Mouse (Mus musculus) MEL (cell line): ENCODE data around the gene Ltbp2. TPM values are rescaled to one million over a fixed set of nuclear protein-coding genes. Genes with fewer than 3 reads are reported as not detected.
A peak's percentile ranks its signal among the peaks of the same experiment; 100 is the strongest.

Source experiments
- DNase-seq: peaks from one replicate; pipeline ENCODE4 v3.0.0; 2011; ENCODE audit warnings: low read depth, low spot score
- H3K27ac ChIP-seq: 2 replicates; pipeline ENCODE4 v1.5.1; 2012; ENCODE audit warnings: low read depth, mild to moderate bottlenecking, control low read depth, low read length, moderate library complexity; ENCODE audit not compliant: control insufficient read depth
- H3K27me3 ChIP-seq, 2 experiments: fragments of 150-350 bp in 1 of 2; sonication (generic) in 1 of 2; 2 replicates each; pipeline ENCODE4 v1.6.1; 2012; ENCODE audit warnings: low read length in 2 of 2, mild to moderate bottlenecking in 2 of 2, improper control_type of control experiment in 1 of 2, moderate library complexity in 1 of 2; ENCODE audit not compliant: insufficient read depth in 2 of 2, control insufficient read depth in 1 of 2
- H3K36me3 ChIP-seq, 2 experiments: 2 replicates each; pipeline ENCODE4 v1.6.1; 2012 to 2014; ENCODE audit warnings: low read length in 2 of 2, improper control_type of control experiment in 1 of 2, inconsistent platforms in 1 of 2, mild to moderate bottlenecking in 1 of 2; ENCODE audit not compliant: insufficient read depth in 2 of 2, control insufficient read depth in 1 of 2
- H3K4me1 ChIP-seq, 2 experiments: fragments of 150-350 bp in 1 of 2; sonication (generic) in 1 of 2; 2 replicates each; pipeline ENCODE4 v1.6.1; 2012; ENCODE audit warnings: low read length in 2 of 2, improper control_type of control experiment in 1 of 2, mild to moderate bottlenecking in 1 of 2; ENCODE audit not compliant: insufficient read depth in 2 of 2, control insufficient read depth in 1 of 2
- H3K4me3 ChIP-seq, 2 experiments: fragments of 150-350 bp in 1 of 2; sonication (generic) in 1 of 2; 2 replicates each; pipeline ENCODE4 v1.5.1; 2012; ENCODE audit warnings: low read depth in 2 of 2, low read length in 2 of 2, mild to moderate bottlenecking in 2 of 2, moderate library complexity in 2 of 2, control low read depth in 1 of 2, improper control_type of control experiment in 1 of 2; ENCODE audit not compliant: control insufficient read depth in 1 of 2, insufficient read depth in 1 of 2
- H3K79me2 ChIP-seq: 2 replicates; pipeline ENCODE4 v1.6.1; 2012; ENCODE audit warnings: mild to moderate bottlenecking, low read length, moderate library complexity; ENCODE audit not compliant: control insufficient read depth, poor library complexity, insufficient read depth
- H3K9ac ChIP-seq: 2 replicates; pipeline ENCODE4 v1.6.1; 2012; ENCODE audit warnings: low read depth, mild to moderate bottlenecking, control low read depth, low read length, moderate library complexity; ENCODE audit not compliant: control insufficient read depth, poor library complexity, severe bottlenecking
- H3K9me3 ChIP-seq: fragments of 150-350 bp; sonication (generic); replicated peaks from 2 replicates; pipeline ENCODE4 v1.6.1; 2012; ENCODE audit warnings: mild to moderate bottlenecking, low read length, improper control_type of control experiment, moderate library complexity; ENCODE audit not compliant: insufficient read depth
- BHLHE40 ChIP-seq: IDR thresholded peaks from 2 replicates; pipeline ENCODE4 v1.6.1; 2012; ENCODE audit warnings: low read depth, mild to moderate bottlenecking, inconsistent platforms, low read length, improper control_type of control experiment, borderline replicate concordance
- CTCF ChIP-seq, 3 experiments: IDR thresholded peaks in 2 of 3; conservative IDR thresholded peaks in 1 of 3; 2 replicates each; pipeline ENCODE4 v1.5.1; 2011 to 2012; ENCODE audit warnings: low read length in 3 of 3, low read depth in 2 of 3, mild to moderate bottlenecking in 2 of 3, improper control_type of control experiment in 1 of 3, inconsistent platforms in 1 of 3, mixed read lengths in 1 of 3, moderate library complexity in 1 of 3; ENCODE audit not compliant: control insufficient read depth in 1 of 3, insufficient read depth in 1 of 3, poor library complexity in 1 of 3, severe bottlenecking in 1 of 3
- EP300 ChIP-seq, 2 experiments: IDR thresholded peaks; 2 replicates each; pipeline ENCODE4 v1.6.1; 2011; ENCODE audit warnings: improper control_type of control experiment in 2 of 2, low read length in 2 of 2, low read depth in 1 of 2, mild to moderate bottlenecking in 1 of 2
- ETS1 ChIP-seq: IDR thresholded peaks from 2 replicates; pipeline ENCODE4 v1.6.1; 2012; ENCODE audit warnings: low read depth, mild to moderate bottlenecking, inconsistent platforms, low read length, improper control_type of control experiment, moderate library complexity
- GABPA ChIP-seq: IDR thresholded peaks from 2 replicates; pipeline ENCODE4 v1.6.1; 2012; ENCODE audit warnings: low read depth, mild to moderate bottlenecking, inconsistent platforms, low read length, improper control_type of control experiment, moderate library complexity
- JUND ChIP-seq: IDR thresholded peaks from 2 replicates; pipeline ENCODE4 v1.6.1; 2011; ENCODE audit warnings: low read depth, mild to moderate bottlenecking, improper control_type of control experiment, low read length
- KAT2A ChIP-seq: conservative IDR thresholded peaks from 2 replicates; pipeline ENCODE4 v1.6.1; 2012; ENCODE audit warnings: low read depth, low read length, improper control_type of control experiment, inconsistent platforms
- MAX ChIP-seq: IDR thresholded peaks from 2 replicates; pipeline ENCODE4 v1.6.1; 2011; ENCODE audit warnings: low read length, improper control_type of control experiment
- MAZ ChIP-seq: IDR thresholded peaks from 2 replicates; pipeline ENCODE4 v1.6.1; 2012; ENCODE audit warnings: low read depth, mild to moderate bottlenecking, inconsistent platforms, low read length, improper control_type of control experiment
- MEF2A ChIP-seq: IDR thresholded peaks from 2 replicates; pipeline ENCODE4 v1.6.1; 2014; ENCODE audit warnings: low read depth, mild to moderate bottlenecking, inconsistent platforms, low read length, improper control_type of control experiment; ENCODE audit not compliant: poor library complexity, insufficient replicate concordance, severe bottlenecking; ENCODE audit errors: extremely low read depth
- MXI1 ChIP-seq: IDR thresholded peaks from 2 replicates; pipeline ENCODE4 v1.6.1; 2011; ENCODE audit warnings: mild to moderate bottlenecking, low read depth, low read length, improper control_type of control experiment
- MYB ChIP-seq: IDR thresholded peaks from 2 replicates; pipeline ENCODE4 v1.6.1; 2011; ENCODE audit warnings: mild to moderate bottlenecking, low read depth, low read length, improper control_type of control experiment
- MYC ChIP-seq: IDR thresholded peaks from 2 replicates; pipeline ENCODE4 v1.6.1; 2011; ENCODE audit warnings: low read depth, mild to moderate bottlenecking, low read length, improper control_type of control experiment, moderate library complexity
- NRF1 ChIP-seq: IDR thresholded peaks from 2 replicates; pipeline ENCODE4 v1.6.1; 2014; ENCODE audit warnings: low read depth, mild to moderate bottlenecking, inconsistent platforms, low read length, improper control_type of control experiment, moderate library complexity; ENCODE audit not compliant: poor library complexity, insufficient read depth, severe bottlenecking
- POLR2A ChIP-seq, 2 experiments: IDR thresholded peaks; 2 replicates each; pipeline ENCODE4 v1.6.1; 2011 to 2012; ENCODE audit warnings: low read length in 2 of 2, mild to moderate bottlenecking in 2 of 2, control low read depth in 1 of 2, improper control_type of control experiment in 1 of 2, low read depth in 1 of 2, moderate library complexity in 1 of 2; ENCODE audit not compliant: control insufficient read depth in 1 of 2, insufficient read depth in 1 of 2, poor library complexity in 1 of 2
- POLR2AphosphoS2 ChIP-seq: IDR thresholded peaks from 2 replicates; pipeline ENCODE4 v1.6.1; 2011; ENCODE audit warnings: low read length, improper control_type of control experiment
- RAD21 ChIP-seq: IDR thresholded peaks from 2 replicates; pipeline ENCODE4 v1.6.1; 2011; ENCODE audit warnings: mild to moderate bottlenecking, low read depth, low read length, improper control_type of control experiment
- RCOR1 ChIP-seq: IDR thresholded peaks from 2 replicates; pipeline ENCODE4 v1.6.1; 2012; ENCODE audit warnings: low read depth, mild to moderate bottlenecking, inconsistent platforms, low read length, improper control_type of control experiment
- SIN3A ChIP-seq: IDR thresholded peaks from 2 replicates; pipeline ENCODE4 v1.6.1; 2012; ENCODE audit warnings: low read length, improper control_type of control experiment, inconsistent platforms
- SMC3 ChIP-seq: IDR thresholded peaks from 2 replicates; pipeline ENCODE4 v1.6.1; 2011; ENCODE audit warnings: low read depth, low read length, improper control_type of control experiment
- TBP ChIP-seq: IDR thresholded peaks from 2 replicates; pipeline ENCODE4 v1.8.0; 2011; ENCODE audit warnings: low read depth, low read length, improper control_type of control experiment
- TCF12 ChIP-seq: IDR thresholded peaks from 2 replicates; pipeline ENCODE4 v1.6.1; 2014; ENCODE audit warnings: low read depth, mild to moderate bottlenecking, inconsistent platforms, low read length, improper control_type of control experiment, moderate library complexity
- UBTF ChIP-seq: IDR thresholded peaks from 2 replicates; pipeline ENCODE4 v1.6.1; 2012; ENCODE audit warnings: low read depth, mild to moderate bottlenecking, inconsistent platforms, low read length, improper control_type of control experiment, moderate library complexity, borderline replicate concordance; ENCODE audit not compliant: insufficient read depth
- USF2 ChIP-seq, 2 experiments: IDR thresholded peaks; 2 replicates each; pipeline ENCODE4 v1.6.1; 2011 to 2012; ENCODE audit warnings: improper control_type of control experiment in 2 of 2, low read length in 2 of 2, borderline replicate concordance in 1 of 2, inconsistent platforms in 1 of 2, low read depth in 1 of 2, mild to moderate bottlenecking in 1 of 2; ENCODE audit not compliant: insufficient read depth in 1 of 2
- ZC3H11A ChIP-seq: IDR thresholded peaks from 2 replicates; pipeline ENCODE4 v1.6.1; 2012; ENCODE audit warnings: low read depth, mild to moderate bottlenecking, inconsistent platforms, low read length, improper control_type of control experiment
- ZMIZ1 ChIP-seq: IDR thresholded peaks from 2 replicates; pipeline ENCODE4 v1.6.1; 2012; ENCODE audit warnings: low read depth, mild to moderate bottlenecking, inconsistent platforms, low read length, improper control_type of control experiment, moderate library complexity
- ZNF384 ChIP-seq: IDR thresholded peaks from 2 replicates; pipeline ENCODE4 v1.6.1; 2012; ENCODE audit warnings: low read depth, mild to moderate bottlenecking, inconsistent platforms, low read length, improper control_type of control experiment
- polyA plus RNA-seq, 2 experiments: library from polyadenylated mRNA; stranded (reverse) in 1 of 2; unstranded in 1 of 2; fragments of >175 nt in 1 of 2; fragments of >200 nt in 1 of 2; gene quantifications; 2 replicates each; pipeline versions ENCODE4 v1.2.1 to v1.2.4; 2012; ENCODE audit warnings: low replicate concordance in 2 of 2, low read depth in 1 of 2; ENCODE audit not compliant: insufficient read length in 2 of 2, insufficient read depth in 1 of 2, missing spikeins in 1 of 2
- total RNA-seq: library from RNA; depleted of rRNA; stranded (reverse); fragments of 300-350 nt; gene quantifications from 2 replicates; pipeline ENCODE4 v1.2.3, GENCODE M21; 2012

The Ltbp2 gene
- total and polyA plus RNA-seq, 3 experiments: 0.01 to 0.08 TPM; not detected in 1

DNA sequence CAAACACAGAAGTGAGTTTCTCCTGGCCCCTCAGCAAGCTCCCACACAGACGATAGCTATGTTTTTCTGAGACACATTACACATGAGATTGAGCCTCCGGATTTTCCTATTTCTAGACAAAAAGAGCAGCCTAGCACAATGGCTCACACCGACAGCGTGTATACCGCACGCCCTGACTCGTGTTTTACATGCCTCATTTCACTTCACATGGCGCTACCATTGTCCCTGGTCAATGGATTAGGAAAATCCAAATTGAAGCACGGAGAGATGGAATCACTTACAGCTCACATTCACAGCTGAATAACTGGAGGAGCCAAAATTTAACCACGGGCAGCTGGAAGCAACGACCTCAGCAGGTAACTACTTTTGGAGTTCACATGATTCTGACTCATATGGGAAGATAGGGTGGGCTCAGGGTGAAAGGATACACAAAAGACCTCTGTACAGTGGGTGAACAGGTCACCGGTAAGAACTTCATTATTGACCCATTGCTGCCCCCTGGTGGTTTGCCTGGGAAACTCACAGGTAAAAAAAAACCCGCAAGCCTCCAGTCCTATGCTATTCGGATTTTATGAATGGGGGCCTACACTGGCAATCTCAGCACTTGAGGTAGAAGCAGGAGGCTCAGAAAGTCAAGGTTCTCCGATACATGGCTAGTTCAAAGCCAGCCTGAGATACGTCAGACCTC, 121.2 kb downstream of the Ltbp2 start:
- H3K4me3 ChIP-seq: no peak overlapping the region
- no peak overlapping the region for H3K9ac ChIP-seq
- peak; percentile 61 for DNase-seq
- no peaks in the 10 kb centered on the region for H3K4me1 ChIP-seq
- no peaks in the 10 kb centered on the region for H3K79me2 ChIP-seq
- H3K27ac ChIP-seq: no peak overlapping the region
- TF ChIP-seq SMC3 (peak; percentile 94), ZNF384 (peak; percentile 87), RAD21 (peak; percentile 84), JUND (0 out of 2 replicates have a peak, but pooled peaks have one; percentile 34), POLR2A (IDR thresholded peaks at IDR 0.05; ENCODE audit: control insufficient read depth in 1 of 2, insufficient read depth in 1 of 2, low read depth in 1 of 2, low read length in 2 of 2, poor library complexity in 1 of 2) (no peak), BHLHE40 (no peak), MAX (no peak), CTCF (IDR thresholded peaks at IDR 0.05 in 2 of 3, conservative IDR thresholded peaks at IDR 0.05 in 1 of 3; ENCODE audit: control insufficient read depth in 1 of 3, insufficient read depth in 1 of 3, low read depth in 2 of 3, low read length in 3 of 3, poor library complexity in 1 of 3, severe bottlenecking in 1 of 3) (peak; percentile 69 to 87 (median 70)), ETS1 (no peak), MAZ (no peak), TBP (no peak), MYB (0 out of 2 replicates have a peak, but pooled peaks have one; percentile 5), ZMIZ1 (no peak), MXI1 (peak; percentile 21; the same call in 1 of the 2 replicates), SIN3A (peak; percentile 29; the same call in 1 of the 2 replicates), UBTF (no peak), ZC3H11A (peak; percentile 90), RCOR1 (no peak), EP300 (IDR thresholded peaks at IDR 0.05; ENCODE audit: low read depth in 1 of 2, low read length in 2 of 2) (no peak)
- TF ChIP-seq, all 39 proteins: peak for 9
- H3K9me3 ChIP-seq: no peaks in the 10 kb centered on the region
- no peaks in the 10 kb centered on the region; a peak in 1 of 4 replicates for H3K27me3 ChIP-seq
- H3K36me3 ChIP-seq: no peaks in the 10 kb centered on the region; a peak in 2 of 4 replicates

DNA sequence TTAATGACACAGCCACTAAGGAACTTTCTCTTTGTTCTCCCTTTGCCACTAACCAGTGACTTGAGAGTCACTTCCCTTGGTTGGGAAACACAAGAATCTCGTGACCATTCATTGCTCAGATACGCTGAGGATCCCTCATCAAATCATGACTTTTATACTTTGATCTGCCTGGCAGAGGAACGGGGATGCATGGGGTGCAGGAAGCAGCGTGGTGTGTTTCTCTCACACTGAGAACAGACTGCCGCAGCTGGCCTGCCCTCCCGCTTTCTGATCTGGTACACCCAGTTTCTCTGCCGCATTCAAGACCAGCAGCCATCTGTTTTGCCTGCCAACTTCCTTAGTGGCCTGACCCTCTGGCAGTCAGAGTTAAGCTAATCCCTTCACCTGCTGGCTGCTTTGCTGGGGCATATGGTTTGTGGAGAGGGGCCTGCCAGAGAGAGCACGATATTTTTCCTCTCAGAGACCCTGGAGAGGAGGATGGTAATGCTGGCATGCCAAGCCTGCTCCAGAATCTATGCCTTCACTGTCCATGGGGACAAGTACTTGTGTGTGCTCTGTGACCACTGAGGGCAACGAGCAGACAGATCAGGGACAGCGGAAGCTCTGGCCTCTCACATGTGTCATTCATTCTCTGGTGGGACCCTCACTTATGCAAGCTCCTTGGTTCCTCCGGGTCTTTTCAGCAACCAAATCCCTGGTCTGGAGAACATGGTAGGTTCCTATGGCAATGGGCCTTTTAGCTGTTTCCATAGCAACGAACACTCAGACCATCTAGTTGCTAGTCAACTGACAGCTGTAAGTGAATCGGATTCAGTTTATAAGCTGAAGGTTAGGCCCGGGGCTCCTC, 124.0 kb downstream of the Ltbp2 start:
- no peak overlapping the region for H3K27ac ChIP-seq
- no peaks in the 10 kb centered on the region; a peak in 3 of 4 replicates for H3K27me3 ChIP-seq
- no peaks in the 10 kb centered on the region for H3K9me3 ChIP-seq
- H3K36me3 ChIP-seq: no peaks in the 10 kb centered on the region; a peak in 1 of 4 replicates
- H3K4me1 ChIP-seq: no peaks in the 10 kb centered on the region
- no peak overlapping the region for H3K9ac ChIP-seq
- no peak for DNase-seq
- no peaks in the 10 kb centered on the region for H3K79me2 ChIP-seq
- H3K4me3 ChIP-seq: no peak overlapping the region
- TF ChIP-seq EP300 (IDR thresholded peaks at IDR 0.05; ENCODE audit: low read depth in 1 of 2, low read length in 2 of 2) (no peak), ZNF384 (no peak), NRF1 (no peak), JUND (no peak), KAT2A (no peak), MAZ (no peak), MEF2A (no peak), POLR2AphosphoS2 (no peak), RAD21 (no peak), MXI1 (no peak), TCF12 (no peak), CTCF (IDR thresholded peaks at IDR 0.05 in 2 of 3, conservative IDR thresholded peaks at IDR 0.05 in 1 of 3; ENCODE audit: control insufficient read depth in 1 of 3, insufficient read depth in 1 of 3, low read depth in 2 of 3, low read length in 3 of 3, poor library complexity in 1 of 3, severe bottlenecking in 1 of 3) (no peak), GABPA (no peak), USF2 (IDR thresholded peaks at IDR 0.05; ENCODE audit: borderline replicate concordance in 1 of 2, insufficient read depth in 1 of 2, low read depth in 1 of 2, low read length in 2 of 2) (no peak), MYC (no peak)
